Mouse (Mus musculus): ENCODE measurements around the gene Noct. TPM values are rescaled to one million over a fixed set of nuclear protein-coding genes. Genes with fewer than 3 reads are reported as not detected.
"Not testable (repeated sequence)": the region's sequence is repeated elsewhere in the genome, so short reads cannot be mapped to it uniquely, and the experiment has no call there.

Noct gene
- 10 to 100 TPM; 57.7 to 62.8 TPM for total RNA-seq (2021)

- DNase-seq: peak; percentile 88 to 89
Observed at GRCm38 (mm10) chr3:51224363-51225225, at the start of gene Noct. TSS of gene Noct (plus strand) at chr3:51224447.

- peak in 1 of 2 experiments; percentile 27 for DNase-seq
Observed at GRCm38 (mm10) chr3:51178158-51178557, 46.1 kb upstream of the Noct start.

DNA sequence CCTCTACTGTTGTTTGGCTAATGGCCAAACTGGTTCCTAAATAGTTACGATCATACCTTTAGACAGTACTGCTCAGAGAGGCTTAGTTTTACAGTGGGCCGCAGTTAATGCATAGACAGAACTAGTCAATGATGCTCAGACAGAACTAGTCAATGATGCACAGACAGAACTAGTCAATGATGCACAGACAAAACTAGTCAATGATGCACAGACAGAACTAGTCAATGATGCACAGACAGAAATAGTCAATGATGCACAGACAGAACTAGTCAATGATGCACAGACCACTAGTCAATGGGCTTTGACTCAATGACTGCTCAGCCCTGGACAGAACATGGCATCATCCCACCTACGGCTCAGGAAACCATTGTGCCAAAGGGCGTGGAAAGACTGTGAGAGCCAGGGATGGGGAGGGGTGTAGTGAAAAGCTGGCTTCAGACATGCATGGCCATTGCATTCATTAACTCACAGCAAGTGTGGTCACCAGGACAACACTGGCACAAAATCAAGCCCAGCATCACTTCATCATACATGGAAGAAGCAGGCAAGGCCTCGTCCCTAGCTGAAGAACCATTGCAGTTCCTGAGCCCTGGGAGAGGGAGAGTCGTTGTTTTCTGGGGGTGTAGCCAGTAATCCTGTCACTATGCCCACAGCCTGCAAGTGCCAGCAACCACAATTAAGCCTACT is 44.6 kb upstream of the Noct start:
- DNase-seq: no peak

- DNase-seq: no peak
Observed at GRCm38 (mm10) chr3:51180341-51180940, 43.8 kb upstream of the Noct start.

DNA sequence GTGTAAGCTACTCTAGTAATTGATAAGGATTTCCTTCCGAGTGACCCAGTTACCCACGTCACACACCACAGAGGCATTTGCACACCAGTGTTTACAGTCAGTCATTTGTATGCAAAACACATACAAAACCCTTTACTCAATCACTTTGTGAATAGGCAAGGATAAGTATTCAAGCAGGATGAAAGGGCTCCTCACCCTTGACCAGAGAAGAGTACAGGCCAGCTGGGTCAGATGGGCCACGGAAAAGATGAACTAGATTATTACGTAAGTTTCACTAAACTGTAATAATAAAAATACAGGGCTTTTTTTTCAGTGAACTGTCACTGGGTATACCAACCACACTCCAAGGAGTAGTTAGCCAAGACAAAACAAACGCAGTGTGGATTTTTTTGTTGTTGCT is 41.8 kb upstream of the Noct start:
- DNase-seq: no peak

GRCm38 (mm10) chr3:51183508-51183907 is 40.7 kb upstream of the Noct start:
- DNase-seq: not testable (repeated sequence)

GRCm38 (mm10) chr3:51183967-51184366 is 40.3 kb upstream of the Noct start:
- DNase-seq: not testable (repeated sequence)

DNA sequence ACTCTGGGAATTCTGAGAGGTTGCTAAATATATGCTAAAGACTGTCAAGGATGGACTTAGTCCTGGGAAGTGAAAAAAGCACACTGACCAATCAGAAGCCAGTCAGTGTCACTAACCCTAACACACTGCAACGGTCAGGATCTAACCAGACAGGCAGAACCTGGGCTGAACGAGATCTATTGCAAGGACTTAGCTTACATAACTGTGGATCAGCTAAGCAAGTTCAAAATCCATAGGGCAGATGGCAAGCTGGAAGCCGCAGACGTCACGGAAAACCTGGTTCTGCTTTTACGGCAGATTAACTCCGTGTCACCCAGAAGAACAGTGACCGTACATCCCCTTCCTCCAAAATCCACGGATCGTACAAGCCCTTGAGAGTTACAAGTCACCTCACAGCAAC is 39.5 kb upstream of the Noct start:
- DNase-seq: no peak

GRCm38 (mm10) chr3:51185406-51185805 is 38.8 kb upstream of the Noct start:
- no peak for DNase-seq

GRCm38 (mm10) chr3:51194075-51194474 is 30.2 kb upstream of the Noct start:
- DNase-seq: no peak

- peak; percentile 64 to 68 for DNase-seq
Observed at GRCm38 (mm10) chr3:51195321-51195720, 28.9 kb upstream of the Noct start.

GRCm38 (mm10) chr3:51195736-51196135 is 28.5 kb upstream of the Noct start:
- DNase-seq: no peak

GRCm38 (mm10) chr3:51196724-51197111 is 27.5 kb upstream of the Noct start:
- DNase-seq: no peak

DNA sequence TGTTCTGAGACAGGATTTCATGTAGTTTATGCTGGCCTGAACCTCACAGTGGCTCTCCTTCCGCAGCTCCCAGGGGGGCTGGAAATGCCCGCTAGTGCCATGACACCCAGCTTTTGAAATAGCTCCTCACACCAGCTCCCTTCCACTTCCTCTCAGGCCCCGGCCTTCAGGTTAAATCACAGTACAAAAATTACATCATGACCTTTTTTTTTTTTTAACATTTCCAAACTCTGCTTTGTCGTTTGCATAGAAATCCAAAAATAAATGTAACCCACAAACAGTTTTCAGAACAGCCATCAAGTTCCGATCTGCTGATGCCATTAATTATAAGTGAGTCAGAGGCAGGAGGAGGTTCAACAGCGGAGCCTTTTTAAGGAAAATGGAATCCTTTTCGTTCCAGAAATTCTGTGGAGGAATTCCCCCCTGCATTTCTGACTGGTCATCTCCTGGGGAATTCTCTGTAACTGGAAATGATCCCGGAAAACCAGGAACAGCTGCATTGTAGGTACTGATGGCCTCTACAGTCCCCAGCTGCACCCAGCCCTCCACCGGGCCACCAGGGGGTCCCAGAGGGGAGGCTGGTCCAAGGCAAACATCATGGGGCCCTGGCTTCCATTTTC is 27.0 kb upstream of the Noct start:
- DNase-seq: no peak

- no peak for DNase-seq
Observed at GRCm38 (mm10) chr3:51198291-51198690, 26.0 kb upstream of the Noct start.

DNA sequence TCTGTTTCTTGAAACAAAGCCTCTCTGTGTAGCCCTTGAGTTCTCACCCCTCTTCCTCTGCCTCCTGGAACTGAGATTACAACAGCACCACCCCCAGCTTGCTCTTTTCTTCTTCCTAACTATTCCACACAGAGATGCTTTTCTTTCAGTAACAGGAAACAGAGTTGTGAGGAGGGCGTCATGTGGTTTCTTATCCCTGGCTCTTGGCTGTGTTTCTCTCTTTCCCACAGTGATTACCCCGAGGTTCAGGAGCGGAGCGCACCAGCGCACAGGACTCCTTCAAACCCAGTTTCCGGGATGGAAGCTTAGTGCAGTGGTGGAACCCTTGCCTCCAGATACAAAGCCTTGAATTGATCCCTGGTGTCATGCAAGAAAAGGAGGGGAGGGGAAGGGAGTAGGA is 25.1 kb upstream of the Noct start:
- DNase-seq: no peak

- no peak for DNase-seq
Observed at GRCm38 (mm10) chr3:51200311-51200710, 23.9 kb upstream of the Noct start.

DNA sequence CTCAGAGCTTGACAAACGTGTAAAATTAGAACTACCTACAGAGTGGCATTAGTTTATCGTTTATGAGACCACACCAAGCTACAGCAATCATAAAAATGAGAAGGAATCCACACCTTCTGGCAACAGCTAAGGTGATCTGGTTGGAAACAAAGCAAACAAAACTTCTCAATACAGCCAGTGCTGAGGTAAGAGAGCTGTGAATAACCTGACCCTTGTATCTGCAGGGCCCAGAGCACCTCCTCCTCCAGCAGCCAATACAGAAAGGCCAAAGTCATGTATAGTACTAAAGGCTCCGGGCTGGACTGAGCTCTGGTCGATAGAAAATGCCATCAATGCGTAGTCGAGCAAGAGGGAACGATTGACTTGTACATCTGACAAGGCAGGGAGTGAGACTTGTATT is 23.4 kb upstream of the Noct start:
- DNase-seq: no peak

- no peak for DNase-seq
Observed at GRCm38 (mm10) chr3:51201986-51202385, 22.3 kb upstream of the Noct start.

DNA sequence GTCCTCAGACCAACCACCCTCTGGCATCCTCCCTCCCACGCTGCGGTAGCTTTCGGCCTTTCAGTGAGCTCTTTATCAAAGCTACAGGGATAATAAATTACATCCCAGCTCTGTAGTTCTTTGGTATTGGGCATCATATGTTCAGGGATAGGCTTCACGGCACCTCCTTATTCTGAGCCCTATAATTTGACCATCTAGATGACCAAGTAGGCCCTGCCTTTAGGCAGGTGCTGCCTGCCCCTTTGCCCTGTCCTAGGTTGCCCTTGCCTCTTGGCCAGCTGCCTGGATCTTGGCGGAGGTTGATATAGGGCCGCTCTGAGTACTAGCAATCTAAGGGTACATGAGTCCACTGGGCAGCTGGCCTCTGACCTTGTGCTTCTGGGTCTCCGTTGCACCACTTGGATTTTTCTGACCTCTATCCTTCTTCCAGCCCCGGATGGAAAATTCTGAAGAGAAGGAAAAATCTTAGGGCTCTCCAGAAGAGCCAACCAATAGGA is 21.7 kb upstream of the Noct start:
- no peak for DNase-seq

- DNase-seq: no peak
Observed at GRCm38 (mm10) chr3:51203906-51204305, 20.3 kb upstream of the Noct start.

GRCm38 (mm10) chr3:51204441-51204840 is 19.8 kb upstream of the Noct start:
- no peak for DNase-seq

DNA sequence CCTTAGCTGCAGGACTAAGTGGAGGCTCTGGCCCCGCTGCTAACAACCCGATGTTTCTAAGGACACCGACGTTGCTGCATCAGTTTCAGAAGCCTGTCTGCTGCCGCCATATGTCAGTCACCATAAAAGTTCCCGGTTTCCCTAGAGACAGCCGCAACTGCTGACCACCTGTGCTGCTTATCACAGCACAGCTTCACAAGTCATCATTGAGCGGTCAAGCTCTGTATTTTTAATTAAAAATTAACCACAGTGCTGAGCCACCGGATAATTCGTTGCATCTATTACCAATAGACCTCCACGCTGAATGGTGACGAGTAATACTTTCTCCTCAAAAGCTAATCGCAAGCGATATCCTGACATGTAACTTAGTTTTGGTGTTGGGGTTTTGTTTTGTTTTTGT is 19.4 kb upstream of the Noct start:
- DNase-seq: no peak
